Mouse (Mus musculus): ENCODE measurements around the gene Hdac7.

DNA sequence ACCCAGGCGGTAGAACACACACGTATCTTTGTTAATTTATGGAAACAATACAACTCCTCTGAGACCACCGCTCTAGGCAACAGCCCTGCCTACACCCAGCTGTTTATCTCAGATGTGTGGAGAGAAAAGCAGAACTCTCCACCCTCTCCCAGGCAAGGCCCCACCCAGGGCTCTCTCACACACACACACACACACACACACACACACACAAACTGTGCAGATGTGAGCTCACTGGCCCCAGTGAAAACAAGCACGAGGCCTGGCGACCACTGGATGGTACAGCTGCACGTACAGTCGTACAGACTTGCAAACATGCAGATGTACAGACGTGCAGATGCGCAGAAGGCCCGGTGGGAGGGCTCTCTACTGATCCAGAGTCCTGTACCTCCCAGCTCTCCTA is 99.4 kb downstream of the Hdac7 start:
- TF ChIP-seq EP300 (IDR thresholded peaks at IDR 0.05; ENCODE audit: insufficient read depth, low read depth, low read length), result no peak
- TF ChIP-seq CTCF (IDR thresholded peaks at IDR 0.05), result no peak
- TF ChIP-seq POLR2A (IDR thresholded peaks at IDR 0.05; ENCODE audit: insufficient read depth, low read depth, low read length), result no peak
